Mouse (Mus musculus): ENCODE measurements around the gene Zfp292. TPM values are rescaled to one million over a fixed set of nuclear protein-coding genes. Genes with fewer than 3 reads are reported as not detected.

Gene Zfp292
- polyA plus RNA-seq, 1 experiment from 2014 or later = 24.5 TPM

DNA sequence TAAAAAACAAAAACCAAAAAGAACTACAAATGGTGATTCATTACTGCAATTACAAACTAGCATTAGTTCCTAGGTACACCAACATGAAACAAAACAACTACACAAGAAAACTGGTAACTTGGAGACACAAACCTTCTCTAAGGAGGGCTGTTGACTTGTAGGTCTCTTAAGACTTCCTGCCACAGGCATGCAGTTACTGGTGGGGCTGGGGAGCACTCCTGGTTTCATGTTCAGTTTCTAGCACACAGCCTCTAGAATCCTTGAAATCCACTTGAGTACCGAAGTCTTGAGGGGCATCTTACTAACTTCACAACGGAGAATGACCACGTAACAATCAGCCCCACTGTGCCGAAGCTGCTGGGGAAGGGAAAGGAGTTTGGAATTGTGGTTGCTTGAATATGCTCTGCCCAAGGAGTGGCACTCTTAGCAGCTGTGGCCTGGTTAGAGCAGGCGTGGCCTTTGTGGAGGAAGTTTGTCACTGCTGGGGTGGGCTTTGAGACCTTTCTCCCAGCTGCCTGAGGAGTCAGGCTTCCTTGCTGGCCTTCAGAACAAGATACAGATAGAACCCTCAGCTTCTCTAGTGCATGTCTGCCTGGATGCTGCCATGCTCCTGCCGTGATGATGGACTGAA is 35.0 kb downstream of the Zfp292 start:
- no peak overlapping the region for H3K27ac ChIP-seq (ENCODE audit: low read depth)

DNA sequence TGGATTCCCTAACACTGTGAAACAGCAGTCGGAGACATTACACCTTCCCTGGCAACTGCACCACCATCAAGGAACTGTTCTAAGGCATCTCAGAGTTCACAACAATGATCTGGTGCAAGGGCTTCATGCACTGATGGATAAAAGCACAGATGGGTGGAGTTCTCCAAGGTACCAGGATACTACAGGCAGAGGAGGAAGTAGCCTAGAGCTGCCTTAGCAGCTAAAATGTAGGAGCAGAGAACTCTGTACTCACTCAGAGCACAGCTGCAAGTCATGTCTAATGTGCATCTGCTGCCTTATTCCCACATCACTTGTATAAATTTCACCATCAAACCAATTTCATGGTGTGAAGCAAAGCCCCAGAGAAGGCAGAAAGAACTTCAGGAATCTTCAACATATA is 38.9 kb downstream of the Zfp292 start:
- H3K36me3 ChIP-seq (ENCODE audit: insufficient read depth) = peaks cover 6% of the 10 kb centered on the region
- no peak overlapping the region for H3K4me3 ChIP-seq (ENCODE audit: low read depth, low read length)
- no peaks in the 10 kb centered on the region for H3K9me3 ChIP-seq (ENCODE audit: low read depth, low read length)
- no peak overlapping the region for H3K4me2 ChIP-seq
- no peak for TF ChIP-seq CTCF (IDR thresholded peaks at IDR 0.05; ENCODE audit: low read depth)
- no peaks in the 10 kb centered on the region for H3K27me3 ChIP-seq (ENCODE audit: insufficient read depth, low read length)
- WGBS = 92% methylated on average over 1 of the region's 1 CpGs
- DNase-seq (no peak), ATAC-seq (ENCODE audit: insufficient read depth) (no peak)
- H3K4me1 ChIP-seq (ENCODE audit: insufficient read depth) = no peaks in the 10 kb centered on the region
- no peak overlapping the region for H3K27ac ChIP-seq (ENCODE audit: low read depth)
- H3K9ac ChIP-seq = no peak overlapping the region

More for the DNA sequence above, 35.0 kb downstream of the Zfp292 start:
- DNase-seq (no peak), ATAC-seq (ENCODE audit: insufficient read depth) (no peak)
- Histone ChIP-seq H3K4me2 (no peak overlapping the region), H3K9ac (no peak overlapping the region), H3K9me3 (ENCODE audit: low read depth, low read length) (no peaks in the 10 kb centered on the region), H3K4me1 (ENCODE audit: insufficient read depth) (no peaks in the 10 kb centered on the region), H3K36me3 (ENCODE audit: insufficient read depth) (peaks cover 7% of the 10 kb centered on the region), H3K27me3 (ENCODE audit: insufficient read depth, low read length) (no peaks in the 10 kb centered on the region), H3K4me3 (ENCODE audit: low read depth, low read length) (no peak overlapping the region)
- no peak for TF ChIP-seq CTCF (IDR thresholded peaks at IDR 0.05; ENCODE audit: low read depth)
- WGBS = 76% methylated on average over 6 of the region's 6 CpGs

DNA sequence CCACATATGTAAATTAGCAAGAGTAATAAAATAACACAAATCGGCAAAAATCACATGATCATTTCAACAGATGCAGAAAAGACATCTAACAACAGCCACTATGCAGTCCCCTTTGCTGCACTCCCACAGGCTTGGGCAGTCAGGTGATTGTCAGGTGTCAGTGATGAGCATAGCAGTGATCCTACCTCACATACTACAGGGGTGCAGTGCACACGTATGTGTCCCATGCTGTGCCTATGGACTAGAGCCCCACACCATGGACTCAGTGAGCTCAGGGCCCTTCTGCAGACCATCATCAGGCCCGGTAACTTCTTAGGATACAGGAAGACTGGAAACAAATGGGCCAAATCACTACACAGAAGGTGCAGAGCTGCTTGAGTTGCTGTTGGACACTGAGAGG is 39.9 kb downstream of the Zfp292 start:
- Histone ChIP-seq H3K9me3 (ENCODE audit: low read depth, low read length) (no peaks in the 10 kb centered on the region), H3K4me2 (no peak overlapping the region), H3K36me3 (ENCODE audit: insufficient read depth) (peaks cover 14% of the 10 kb centered on the region), H3K27ac (ENCODE audit: low read depth) (no peak overlapping the region), H3K4me1 (ENCODE audit: insufficient read depth) (no peaks in the 10 kb centered on the region), H3K4me3 (ENCODE audit: low read depth, low read length) (no peak overlapping the region), H3K9ac (no peak overlapping the region), H3K27me3 (ENCODE audit: insufficient read depth, low read length) (no peaks in the 10 kb centered on the region)
- DNase-seq = no peak
- no peak for TF ChIP-seq CTCF (IDR thresholded peaks at IDR 0.05; ENCODE audit: low read depth)
- 86% methylated on average over 3 of the region's 3 CpGs for WGBS
- no peak for ATAC-seq (ENCODE audit: insufficient read depth)

GRCm38 (mm10) chr4:34831496-34831895 is 51.3 kb downstream of the Zfp292 start:
- ATAC-seq (ENCODE audit: insufficient read depth) = no peak
- Histone ChIP-seq H3K9ac (no peak overlapping the region), H3K4me1 (ENCODE audit: insufficient read depth) (no peaks in the 10 kb centered on the region), H3K27ac (ENCODE audit: low read depth) (no peak overlapping the region), H3K9me3 (ENCODE audit: low read depth, low read length) (no peaks in the 10 kb centered on the region), H3K27me3 (ENCODE audit: insufficient read depth, low read length) (no peaks in the 10 kb centered on the region), H3K4me2 (no peak overlapping the region), H3K36me3 (ENCODE audit: insufficient read depth) (peaks cover 38% of the 10 kb centered on the region), H3K4me3 (ENCODE audit: low read depth, low read length) (no peak overlapping the region)
- 86% methylated on average over 4 of the region's 4 CpGs for WGBS
- no peak for TF ChIP-seq CTCF (IDR thresholded peaks at IDR 0.05; ENCODE audit: low read depth)
- no peak for DNase-seq

- no peak overlapping the region for H3K4me3 ChIP-seq (ENCODE audit: low read depth, low read length)
- H3K27ac ChIP-seq (ENCODE audit: low read depth) = no peak overlapping the region
- ATAC-seq (ENCODE audit: insufficient read depth) = no peak
- H3K4me1 ChIP-seq (ENCODE audit: insufficient read depth) = no peaks in the 10 kb centered on the region
- 96% methylated on average over 3 of the region's 3 CpGs for WGBS
- no peak for TF ChIP-seq CTCF (IDR thresholded peaks at IDR 0.05; ENCODE audit: low read depth)
- H3K9me3 ChIP-seq (ENCODE audit: low read depth, low read length) = no peaks in the 10 kb centered on the region
- H3K4me2 ChIP-seq = no peak overlapping the region
- no peak overlapping the region for H3K9ac ChIP-seq
- H3K36me3 ChIP-seq (ENCODE audit: insufficient read depth) = peaks cover 26% of the 10 kb centered on the region
- no peak for DNase-seq
- H3K27me3 ChIP-seq (ENCODE audit: insufficient read depth, low read length) = no peaks in the 10 kb centered on the region
Observed at GRCm38 (mm10) chr4:34829456-34829855, 53.3 kb downstream of the Zfp292 start.

DNA sequence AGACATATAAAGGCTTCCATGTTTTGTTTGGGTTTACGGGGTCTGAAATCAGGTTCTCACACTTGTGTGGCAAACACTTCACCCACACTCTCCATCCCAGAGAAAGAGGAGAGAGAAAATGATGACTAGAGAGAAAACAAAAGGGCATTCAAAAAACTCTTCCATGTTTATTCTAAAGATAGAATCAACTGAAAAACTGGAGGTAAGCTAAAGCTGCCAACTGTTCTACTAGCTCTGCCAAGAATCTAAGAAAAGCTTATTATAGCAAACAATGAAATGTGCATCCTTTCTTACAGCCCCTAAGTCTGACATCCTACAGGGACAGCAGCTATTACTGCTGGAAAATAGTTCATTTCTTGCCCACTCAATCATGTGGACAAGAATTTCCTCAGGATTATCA is 58.9 kb downstream of the Zfp292 start:
- Histone ChIP-seq H3K9ac (no peak overlapping the region), H3K27ac (ENCODE audit: low read depth) (no peak overlapping the region), H3K4me3 (ENCODE audit: low read depth, low read length) (no peak overlapping the region), H3K9me3 (ENCODE audit: low read depth, low read length) (no peaks in the 10 kb centered on the region), H3K4me2 (no peak overlapping the region), H3K27me3 (ENCODE audit: insufficient read depth, low read length) (no peaks in the 10 kb centered on the region), H3K36me3 (ENCODE audit: insufficient read depth) (peaks cover 21% of the 10 kb centered on the region), H3K4me1 (ENCODE audit: insufficient read depth) (no peaks in the 10 kb centered on the region)
- DNase-seq (no peak), ATAC-seq (ENCODE audit: insufficient read depth) (no peak)
- 94% methylated on average over 1 of the region's 1 CpGs for WGBS
- no peak for TF ChIP-seq CTCF (IDR thresholded peaks at IDR 0.05; ENCODE audit: low read depth)

DNA sequence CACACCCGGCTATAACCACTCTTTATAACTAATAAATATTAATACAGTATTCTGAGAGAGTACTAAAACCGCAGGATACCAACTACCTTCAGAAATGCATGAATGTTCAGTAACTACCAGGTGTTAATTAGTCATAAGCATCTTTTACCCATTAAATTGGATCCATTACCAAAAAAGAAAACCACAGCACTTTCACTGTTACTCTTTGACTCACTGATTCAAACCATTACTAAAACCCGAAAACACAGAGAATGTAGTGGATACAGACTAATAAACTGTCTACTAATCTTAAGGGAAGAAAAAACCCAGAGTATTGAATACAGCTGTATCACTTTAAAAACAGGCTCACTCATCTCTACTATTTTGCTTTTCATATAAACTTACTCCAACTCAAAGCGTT is 62.9 kb downstream of the Zfp292 start:
- Histone ChIP-seq H3K4me1 (ENCODE audit: insufficient read depth) (no peaks in the 10 kb centered on the region), H3K9ac (no peak overlapping the region), H3K36me3 (ENCODE audit: insufficient read depth) (peaks cover 33% of the 10 kb centered on the region), H3K27me3 (ENCODE audit: insufficient read depth, low read length) (no peaks in the 10 kb centered on the region), H3K9me3 (ENCODE audit: low read depth, low read length) (no peaks in the 10 kb centered on the region), H3K4me2 (no peak overlapping the region), H3K27ac (ENCODE audit: low read depth) (no peak overlapping the region), H3K4me3 (ENCODE audit: low read depth, low read length) (no peak overlapping the region)
- 85% methylated on average over 4 of the region's 4 CpGs for WGBS
- TF ChIP-seq CTCF (IDR thresholded peaks at IDR 0.05; ENCODE audit: low read depth) = no peak
- ATAC-seq (ENCODE audit: insufficient read depth) (no peak), DNase-seq (no peak)

All from lung, embryonic 14.5 days (tissue).